Mouse (Mus musculus): Measurements from ENCODE around the gene Copg1.

Gene Copg1

GRCm38 (mm10) chr6:87887594-87888233 is at the start of gene Copg1:
Copg1 (plus strand) TSS chr6:87887814.
- peak; percentile 100 for DNase-seq (ENCODE audit: low spot score)

GRCm38 (mm10) chr6:87838551-87839197 is 48.9 kb upstream of the Copg1 start, which contains the start of gene Isy1:
Isy1 (minus strand) TSS chr6:87838798.
- peak; percentile 99 for DNase-seq (ENCODE audit: low spot score)

GRCm38 (mm10) chr6:87839797-87840341 is 47.7 kb upstream of the Copg1 start:
- no peak for DNase-seq (ENCODE audit: low spot score)

GRCm38 (mm10) chr6:87841635-87842034 is 46.0 kb upstream of the Copg1 start:
- DNase-seq (ENCODE audit: low spot score): no peak

GRCm38 (mm10) chr6:87842254-87842653 is 45.4 kb upstream of the Copg1 start:
- DNase-seq (ENCODE audit: low spot score): peak; percentile 50

- no peak for DNase-seq (ENCODE audit: low spot score)
These were observed 42.5 kb upstream of the Copg1 start for GRCm38 (mm10) chr6:87845031-87845695.

GRCm38 (mm10) chr6:87846813-87847212 is 40.8 kb upstream of the Copg1 start:
- DNase-seq (ENCODE audit: low spot score): peak; percentile 72

GRCm38 (mm10) chr6:87849780-87850154 is 37.8 kb upstream of the Copg1 start:
- DNase-seq (ENCODE audit: low spot score): peak; percentile 67

- peak; percentile 71 for DNase-seq (ENCODE audit: low spot score)
These were observed 37.3 kb upstream of the Copg1 start for GRCm38 (mm10) chr6:87850155-87850899.

GRCm38 (mm10) chr6:87850900-87851614 is 36.6 kb upstream of the Copg1 start, which contains the start of gene Cnbp:
Cnbp (minus strand) TSS chr6:87851106.
- peak; percentile 98 for DNase-seq (ENCODE audit: low spot score)

- DNase-seq (ENCODE audit: low spot score): no peak
These were observed 35.7 kb upstream of the Copg1 start for GRCm38 (mm10) chr6:87851871-87852270.

- DNase-seq (ENCODE audit: low spot score): peak; percentile 46
These were observed 34.2 kb upstream of the Copg1 start for GRCm38 (mm10) chr6:87853446-87853845.

GRCm38 (mm10) chr6:87857071-87857470 is 30.5 kb upstream of the Copg1 start:
- DNase-seq (ENCODE audit: low spot score): no peak

- DNase-seq (ENCODE audit: low spot score): no peak
These were observed 21.4 kb upstream of the Copg1 start for GRCm38 (mm10) chr6:87866211-87866610.

- DNase-seq (ENCODE audit: low spot score): peak; percentile 40
These were observed 20.4 kb upstream of the Copg1 start for GRCm38 (mm10) chr6:87867256-87867655.

GRCm38 (mm10) chr6:87868871-87869506 is 18.6 kb upstream of the Copg1 start:
- DNase-seq (ENCODE audit: low spot score): peak; percentile 90

GRCm38 (mm10) chr6:87870440-87870839 is 17.2 kb upstream of the Copg1 start:
- no peak for DNase-seq (ENCODE audit: low spot score)

GRCm38 (mm10) chr6:87871240-87871639 is 16.4 kb upstream of the Copg1 start:
- DNase-seq (ENCODE audit: low spot score): no peak

- peak; percentile 84 for DNase-seq (ENCODE audit: low spot score)
These were observed 14.5 kb upstream of the Copg1 start for GRCm38 (mm10) chr6:87873104-87873503.

GRCm38 (mm10) chr6:87873963-87874362 is 13.7 kb upstream of the Copg1 start:
- DNase-seq (ENCODE audit: low spot score): no peak

- DNase-seq (ENCODE audit: low spot score): peak; percentile 66
These were observed 12.5 kb upstream of the Copg1 start for GRCm38 (mm10) chr6:87875083-87875482.
